Mouse (Mus musculus) midbrain, postnatal 0 days (tissue): ENCODE measurements around the gene Ttbk1. TPM values are rescaled to one million over a fixed set of nuclear protein-coding genes. Genes with fewer than 3 reads are reported as not detected.

ENCODE experiments used
- ATAC-seq: fragments of 200-750 bp; cut with Nextera tagmentation; 2 replicates; pipeline ENCODE4 v1.8.0; 2017; ENCODE audit warnings: moderate number of reproducible peaks, mild to moderate bottlenecking, moderate TSS enrichment, moderate library complexity; ENCODE audit not compliant: low FRiP score
- DNase-seq: peaks from one replicate; pipeline ENCODE4 v3.0.0-alpha.2; 2015; ENCODE audit warnings: low spot score
- H3K27ac ChIP-seq: fragments of 300-500 bp; sonication (generic); 2 replicates; pipeline ENCODE4 v1.5.1; 2014; ENCODE audit warnings: low read depth, mild to moderate bottlenecking, low read length, mixed read lengths
- H3K27me3 ChIP-seq: fragments of 300-500 bp; sonication (generic); 2 replicates; pipeline ENCODE4 v1.6.1; 2014; ENCODE audit warnings: low read length, control low read depth, mixed read lengths; ENCODE audit not compliant: insufficient read depth
- H3K36me3 ChIP-seq: fragments of 300-500 bp; sonication (generic); 2 replicates; pipeline ENCODE4 v1.6.1; 2014; ENCODE audit warnings: low read length, control low read depth, mixed read lengths; ENCODE audit not compliant: insufficient read depth
- H3K4me1 ChIP-seq: fragments of 300-500 bp; sonication (generic); 2 replicates; pipeline ENCODE4 v1.6.1; 2014; ENCODE audit warnings: mild to moderate bottlenecking, control low read depth, antibody characterized with exemption, low read length, mixed read lengths; ENCODE audit not compliant: insufficient read depth
- H3K4me2 ChIP-seq: fragments of 300-500 bp; sonication (generic); 2 replicates; pipeline ENCODE4 v1.6.1; 2014; ENCODE audit warnings: low read depth, mild to moderate bottlenecking, low read length, mixed read lengths; ENCODE audit not compliant: poor library complexity, severe bottlenecking
- H3K4me3 ChIP-seq: fragments of 300-500 bp; sonication (generic); 2 replicates; pipeline ENCODE4 v1.5.1; 2014; ENCODE audit warnings: low read depth, mild to moderate bottlenecking, low read length, moderate library complexity
- H3K9ac ChIP-seq: fragments of 300-500 bp; sonication (generic); replicated peaks from 2 replicates; pipeline ENCODE4 v1.6.1; 2014; ENCODE audit warnings: mild to moderate bottlenecking, low read length, moderate library complexity, mixed read lengths; ENCODE audit not compliant: poor library complexity, severe bottlenecking
- H3K9me3 ChIP-seq: fragments of 300-500 bp; sonication (generic); 2 replicates; pipeline ENCODE4 v1.6.1; 2016; ENCODE audit warnings: low read length, control low read depth
- CTCF ChIP-seq: IDR thresholded peaks from 2 replicates; pipeline ENCODE4 v1.5.1; 2016; ENCODE audit warnings: antibody characterized with exemption, mild to moderate bottlenecking
- WGBS: fragments of 180-500 bp; shearing (Covaris S2); extraction: QIAGEN DNeasy Blood & Tissue Kit; methylation state at CpG from one replicate; pipeline ENCODE4 v1.1.7; 2014; 5-methylcytosine and 5-hydroxymethylcytosine counted together
- polyA plus RNA-seq: library from polyadenylated mRNA; unstranded; fragments of >200 nt; fragmentation: Nextera tagmentation; extraction: Ambion mirVana; gene quantifications from 2 replicates; pipeline ENCODE4 v1.2.1, GENCODE M21; 2015
- total RNA-seq: library from RNA; depleted of rRNA; stranded (reverse); fragments of >200 nt; gene quantifications from 2 replicates; pipeline ENCODE4 v1.2.3, GENCODE M21; 2014; rRNA removed

Ttbk1 gene
- 46.8 and 50.1 TPM in 2 replicates for total RNA-seq
- polyA plus RNA-seq = 5.4 and 6.1 TPM in 2 replicates

DNA sequence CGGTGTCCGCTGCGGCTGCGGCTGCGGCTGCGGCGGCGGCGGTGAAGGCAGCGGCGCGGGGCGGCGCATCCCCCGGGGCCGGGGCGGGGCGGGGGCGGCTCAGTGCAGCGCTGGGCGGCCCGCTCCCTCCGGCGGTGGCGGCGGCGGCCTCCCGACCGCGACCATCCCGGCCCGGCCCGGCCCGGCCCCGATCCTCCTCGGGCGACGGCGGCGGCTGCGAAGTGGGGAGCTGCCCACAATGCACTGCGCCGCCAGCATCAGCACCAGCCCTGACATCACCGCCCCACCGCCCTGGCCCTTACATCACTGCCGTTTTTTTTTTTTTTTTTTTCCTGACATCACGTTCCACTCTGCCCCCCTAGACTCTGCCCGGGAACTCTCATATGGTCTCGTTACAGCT, at the start of gene Ttbk1:
Gene Ttbk1 (minus strand): TSS at position 245 of the 400 bp plus-strand sequence.
- peak within 1 kb of the TSS; percentile 69 for H3K4me2 ChIP-seq
- H3K9me3 ChIP-seq = no peaks in the 10 kb centered on the region
- H3K27ac ChIP-seq = peak within 1 kb of the TSS; percentile 80
- no peaks in the 10 kb centered on the region for H3K27me3 ChIP-seq
- H3K4me3 ChIP-seq = peak within 1 kb of the TSS; percentile 83
- TF ChIP-seq CTCF = no peak
- ATAC-seq (peak; percentile 76), DNase-seq (peak; percentile 81)
- peaks cover 21% of the 10 kb centered on the region for H3K4me1 ChIP-seq
- WGBS = 2% methylated on average over 7 of the region's 49 CpGs
- H3K9ac ChIP-seq = peak within 1 kb of the TSS; percentile 97
- H3K36me3 ChIP-seq = no peaks in the 10 kb centered on the region

DNA sequence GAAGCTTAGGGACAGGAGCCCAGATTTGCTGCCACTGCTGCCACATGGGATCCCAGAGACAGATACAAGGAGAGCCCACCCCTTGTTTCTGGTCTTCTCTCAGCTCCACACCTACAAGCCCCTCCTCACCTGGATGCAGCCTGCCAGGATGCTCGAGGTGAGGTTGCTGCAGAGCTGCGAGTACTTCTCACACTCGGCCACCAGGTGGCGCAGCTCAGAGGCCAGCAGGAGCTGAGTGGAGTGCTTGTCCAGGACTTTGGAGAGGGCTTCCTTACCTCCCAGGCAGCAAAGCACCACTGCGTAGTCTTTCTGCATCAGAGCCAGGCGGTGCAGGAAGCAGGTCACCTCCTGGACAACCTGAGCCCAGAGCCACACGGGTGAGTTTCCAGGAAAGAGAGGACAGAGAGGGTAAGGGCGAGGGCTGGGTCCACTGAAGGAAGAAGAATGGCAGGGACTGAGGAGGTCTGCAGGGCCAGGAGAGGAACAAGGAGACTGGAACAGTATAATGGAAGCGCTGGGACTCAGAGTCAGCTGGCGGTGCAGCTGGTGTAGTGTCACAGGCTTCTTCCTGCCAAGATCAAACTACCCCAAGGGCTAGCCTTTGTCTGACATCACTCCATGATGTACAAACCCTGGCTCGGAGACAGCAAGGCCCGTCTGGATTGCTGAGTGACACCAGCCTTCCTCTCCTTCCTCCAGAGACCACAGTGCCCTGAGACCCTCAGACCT, 38.3 kb upstream of the Ttbk1 start:
- WGBS = 38% methylated on average over 12 of the region's 12 CpGs
- Histone ChIP-seq H3K4me3 (no peak overlapping the region), H3K9ac (no peak overlapping the region), H3K27me3 (no peaks in the 10 kb centered on the region), H3K4me2 (no peak overlapping the region), H3K27ac (no peak overlapping the region), H3K4me1 (no peaks in the 10 kb centered on the region), H3K36me3 (peaks cover 46% of the 10 kb centered on the region), H3K9me3 (no peaks in the 10 kb centered on the region)
- peak; percentile 96 for TF ChIP-seq CTCF
- peak; percentile 57 for ATAC-seq
- peak; percentile 77 for DNase-seq

DNA sequence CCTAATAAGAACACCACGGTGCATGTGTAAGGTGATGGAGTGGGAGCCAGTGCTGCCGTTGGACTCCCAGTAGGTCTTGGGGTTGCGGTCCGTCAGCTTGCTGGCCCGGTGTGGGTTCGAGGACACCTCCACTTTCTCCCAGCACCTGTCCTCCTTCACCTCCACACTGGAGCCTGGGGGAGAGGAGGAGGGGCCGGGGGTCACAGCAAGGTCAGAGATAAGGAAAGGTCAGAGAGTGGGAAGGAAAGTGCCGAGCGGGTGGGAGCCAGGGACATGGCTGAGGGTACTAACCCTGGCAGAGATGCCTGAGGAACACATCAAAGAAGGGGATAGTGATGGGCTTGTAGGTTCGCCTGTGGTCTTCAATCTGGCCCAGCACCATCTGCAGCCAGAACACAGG, 37.6 kb upstream of the Ttbk1 start:
- TF ChIP-seq CTCF = no peak
- WGBS = 90% methylated on average over 10 of the region's 10 CpGs
- Histone ChIP-seq H3K9ac (no peak overlapping the region), H3K4me2 (no peak overlapping the region), H3K27ac (no peak overlapping the region), H3K36me3 (peaks cover 53% of the 10 kb centered on the region), H3K4me1 (no peaks in the 10 kb centered on the region), H3K9me3 (no peaks in the 10 kb centered on the region), H3K4me3 (no peak overlapping the region), H3K27me3 (no peaks in the 10 kb centered on the region)
- ATAC-seq (no peak; the same call in 1 of the 2 replicates), DNase-seq (no peak)

- TF ChIP-seq CTCF = no peak; the same call in 1 of the 2 replicates
- Histone ChIP-seq H3K27me3 (no peaks in the 10 kb centered on the region), H3K4me2 (no peak overlapping the region), H3K27ac (no peak overlapping the region), H3K9ac (no peak overlapping the region), H3K36me3 (peaks cover 49% of the 10 kb centered on the region), H3K9me3 (no peaks in the 10 kb centered on the region), H3K4me1 (no peaks in the 10 kb centered on the region), H3K4me3 (no peak overlapping the region)
- 30% methylated on average over 24 of the region's 24 CpGs for WGBS
- DNase-seq = peak; percentile 26
- ATAC-seq = no peak
Measured at GRCm38 (mm10) chr17:46521963-46522668, 34.6 kb upstream of the Ttbk1 start.

DNA sequence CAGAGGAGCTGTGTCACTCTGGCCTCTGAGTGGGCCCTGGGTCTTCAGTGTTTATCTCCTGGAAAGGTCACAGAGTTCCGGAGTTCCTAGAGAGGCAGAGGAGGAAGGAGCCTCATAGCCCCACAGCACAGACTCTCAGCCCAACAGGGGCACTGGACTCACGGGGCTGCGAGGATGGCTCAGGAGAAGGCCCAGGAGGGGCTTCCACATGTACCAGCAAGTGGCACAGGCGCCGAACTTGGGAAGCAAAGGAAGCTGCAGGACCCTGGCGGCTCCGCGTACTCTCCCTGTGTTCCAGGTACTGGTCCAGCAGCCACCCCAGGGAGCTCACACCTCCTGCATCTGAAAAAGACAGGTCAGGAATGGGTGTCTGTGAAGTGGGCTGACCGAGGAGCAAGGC, 33.7 kb upstream of the Ttbk1 start:
- H3K4me2 ChIP-seq = no peak overlapping the region
- H3K27me3 ChIP-seq = no peaks in the 10 kb centered on the region
- H3K27ac ChIP-seq = no peak overlapping the region
- DNase-seq (no peak), ATAC-seq (no peak)
- H3K9ac ChIP-seq = 0 out of 2 replicates have a peak overlapping the region, but pooled peaks have one; percentile 29
- H3K4me1 ChIP-seq = no peaks in the 10 kb centered on the region
- no peak for TF ChIP-seq CTCF
- 73% methylated on average over 9 of the region's 9 CpGs for WGBS
- no peaks in the 10 kb centered on the region for H3K9me3 ChIP-seq
- no peak overlapping the region for H3K4me3 ChIP-seq
- H3K36me3 ChIP-seq = peaks cover 44% of the 10 kb centered on the region

- no peaks in the 10 kb centered on the region for H3K9me3 ChIP-seq
- H3K4me1 ChIP-seq = no peaks in the 10 kb centered on the region
- 48% methylated on average over 25 of the region's 25 CpGs for WGBS
- no peak overlapping the region for H3K27ac ChIP-seq
- H3K27me3 ChIP-seq = no peaks in the 10 kb centered on the region
- no peak overlapping the region for H3K9ac ChIP-seq
- no peak for TF ChIP-seq CTCF
- peaks cover 40% of the 10 kb centered on the region for H3K36me3 ChIP-seq
- ATAC-seq = no peak
- DNase-seq = peak; percentile 14
- no peak overlapping the region for H3K4me3 ChIP-seq
- H3K4me2 ChIP-seq = no peak overlapping the region
Measured at GRCm38 (mm10) chr17:46520385-46520979, 33.0 kb upstream of the Ttbk1 start.
